Mouse (Mus musculus) G1E (cell line): ENCODE data around the gene Msh5.

Source experiments
- CTCF ChIP-seq: IDR thresholded peaks from 2 replicates; pipeline ENCODE4 v1.5.1; 2012; ENCODE audit warnings: low read depth, low read length, inconsistent platforms, mixed read lengths
- GATA1 ChIP-seq: IDR thresholded peaks from 2 replicates; pipeline ENCODE4 v1.6.1; 2012; ENCODE audit warnings: borderline replicate concordance, low read length, inconsistent platforms, mixed read lengths

DNA sequence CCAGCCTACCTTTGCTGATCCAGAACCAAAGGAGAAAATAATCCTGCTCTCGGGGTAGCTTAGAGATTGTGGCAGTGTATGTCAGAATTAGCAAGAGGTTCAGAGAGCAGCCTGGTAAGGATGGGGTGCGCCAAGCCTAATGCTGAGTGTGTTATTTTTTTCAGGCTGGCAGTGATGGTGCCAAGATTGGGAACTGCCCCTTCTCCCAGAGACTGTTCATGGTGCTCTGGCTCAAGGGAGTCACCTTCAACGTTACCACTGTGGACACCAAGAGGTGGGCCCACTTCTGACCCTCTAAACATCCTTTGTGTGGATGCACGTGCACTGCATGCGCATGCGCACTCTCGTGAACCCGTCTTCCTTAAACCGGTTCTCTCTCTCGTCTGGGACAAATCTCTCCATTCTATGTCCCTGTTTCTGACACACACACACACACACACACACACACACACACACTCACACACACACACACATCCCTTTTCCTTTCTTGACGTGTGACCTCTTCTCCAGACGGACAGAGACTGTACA is 5.8 kb upstream of the Msh5 start:
- no peak for TF ChIP-seq CTCF
- TF ChIP-seq GATA1: no peak
